Mouse (Mus musculus) neural tube, embryonic 12.5 days (tissue): ENCODE measurements around the gene Mcm6. TPM values are rescaled to one million over a fixed set of nuclear protein-coding genes. Genes with fewer than 3 reads are reported as not detected.

Source experiments
- ATAC-seq: fragments of 200-750 bp; cut with Nextera tagmentation; 2 replicates; pipeline ENCODE4 v1.8.0; 2017; ENCODE audit warnings: low read depth, mild to moderate bottlenecking, moderate TSS enrichment, moderate library complexity; ENCODE audit not compliant: low FRiP score
- H3K27ac ChIP-seq: fragments of 300-500 bp; sonication (generic); 2 replicates; pipeline ENCODE4 v1.5.1; 2016
- H3K27me3 ChIP-seq: fragments of 300-500 bp; sonication (generic); replicated peaks from 2 replicates; pipeline ENCODE4 v1.6.1; 2016; ENCODE audit warnings: mild to moderate bottlenecking
- H3K36me3 ChIP-seq: fragments of 300-500 bp; sonication (generic); 2 replicates; pipeline ENCODE4 v1.6.1; 2016; ENCODE audit warnings: mild to moderate bottlenecking
- H3K4me1 ChIP-seq: fragments of 300-500 bp; sonication (generic); 2 replicates; pipeline ENCODE4 v1.6.1; 2016
- H3K4me2 ChIP-seq: fragments of 300-500 bp; sonication (generic); replicated peaks from 2 replicates; pipeline ENCODE4 v1.6.1; 2016; ENCODE audit warnings: mild to moderate bottlenecking
- H3K4me3 ChIP-seq: fragments of 300-500 bp; sonication (generic); 2 replicates; pipeline ENCODE4 v1.5.1; 2016
- H3K9ac ChIP-seq: fragments of 300-500 bp; sonication (generic); 2 replicates; pipeline ENCODE4 v1.6.1; 2016; ENCODE audit warnings: mild to moderate bottlenecking
- H3K9me3 ChIP-seq: fragments of 300-500 bp; sonication (generic); 2 replicates; pipeline ENCODE4 v1.6.1; 2016; ENCODE audit warnings: mild to moderate bottlenecking
- WGBS: fragments of 180-500 bp; shearing (Covaris S2); methylation state at CpG from one replicate; pipeline ENCODE4 v1.1.7; 2016; 5-methylcytosine and 5-hydroxymethylcytosine counted together
- polyA plus RNA-seq: library from polyadenylated mRNA; unstranded; fragments of >200 nt; fragmentation: Nextera tagmentation; extraction: Ambion mirVana; gene quantifications from 2 replicates; pipeline ENCODE4 v1.2.1, GENCODE M21; 2016

Gene Mcm6
- 165 and 173 TPM in 2 replicates for polyA plus RNA-seq

DNA sequence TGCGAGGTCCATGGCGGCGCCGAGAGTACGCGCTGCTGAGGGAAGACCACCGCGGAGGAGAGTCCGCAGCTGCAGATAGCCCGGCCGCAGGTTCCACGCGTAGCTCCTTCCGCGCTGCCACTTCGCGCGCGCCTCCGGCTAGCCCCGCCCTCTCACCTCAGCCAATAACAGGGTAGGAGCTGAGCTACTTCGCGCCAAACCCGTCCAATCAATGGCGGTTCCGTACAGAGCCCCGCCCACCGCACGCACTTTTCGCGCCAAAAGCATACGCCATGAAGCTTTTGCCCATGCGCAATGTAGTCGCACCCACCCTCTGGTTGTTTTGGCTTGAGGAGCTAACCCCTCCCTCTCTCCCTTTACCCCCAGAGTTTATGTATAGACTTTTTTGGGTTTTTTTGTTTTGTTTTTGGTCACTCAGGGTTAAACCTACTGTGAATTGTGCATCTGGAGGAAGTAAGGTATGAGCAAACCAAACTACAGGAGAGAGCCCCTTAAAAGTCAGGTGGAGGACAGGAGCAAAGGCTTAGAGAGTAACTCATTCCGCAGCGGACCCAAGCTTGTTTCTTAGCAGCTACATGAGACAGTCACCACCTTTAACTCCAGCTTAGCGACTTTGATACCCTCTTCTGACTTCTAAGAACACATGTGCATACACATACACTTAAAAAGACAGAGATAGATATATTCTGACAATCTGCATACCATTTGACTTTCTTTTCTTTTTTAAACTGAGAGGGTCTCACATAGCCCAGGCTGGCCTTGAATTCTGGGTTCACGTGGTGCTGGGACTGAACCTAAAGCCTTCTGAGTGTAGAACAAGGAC is at the start of gene Mcm6:
Gene Mcm6 (minus strand): TSS at position 111 of the 823 bp plus-strand sequence.
- Histone ChIP-seq H3K27ac (no peak within 1 kb of the TSS), H3K36me3 (peaks cover 31% of the 10 kb centered on the region), H3K9me3 (no peaks in the 10 kb centered on the region), H3K4me2 (peak within 1 kb of the TSS; percentile 73), H3K4me3 (peak within 1 kb of the TSS; percentile 82), H3K27me3 (no peaks in the 10 kb centered on the region), H3K9ac (peak within 1 kb of the TSS; percentile 69), H3K4me1 (peaks cover 22% of the 10 kb centered on the region)
- 4% methylated on average over 38 of the region's 38 CpGs for WGBS
- peak; percentile 98 for ATAC-seq

DNA sequence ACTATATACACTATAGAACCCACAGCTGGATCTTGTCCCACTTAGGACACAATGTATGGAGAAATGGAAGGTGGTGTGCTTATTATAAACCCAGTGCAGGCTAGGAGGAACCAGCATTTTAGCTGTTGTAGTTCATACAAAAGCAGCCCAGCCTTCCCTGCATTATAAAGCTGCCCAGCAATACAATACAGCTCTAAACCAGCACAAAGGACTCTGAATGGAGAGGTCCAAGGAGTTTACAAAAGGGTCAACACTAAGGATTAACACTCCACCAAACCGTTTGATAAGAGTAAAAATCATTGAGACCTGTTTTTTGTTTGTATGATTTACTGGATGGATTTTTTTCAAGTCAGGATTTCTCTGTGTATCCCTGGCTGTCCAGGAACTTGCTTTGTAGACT is 47.4 kb upstream of the Mcm6 start:
- no peaks in the 10 kb centered on the region for H3K27me3 ChIP-seq

DNA sequence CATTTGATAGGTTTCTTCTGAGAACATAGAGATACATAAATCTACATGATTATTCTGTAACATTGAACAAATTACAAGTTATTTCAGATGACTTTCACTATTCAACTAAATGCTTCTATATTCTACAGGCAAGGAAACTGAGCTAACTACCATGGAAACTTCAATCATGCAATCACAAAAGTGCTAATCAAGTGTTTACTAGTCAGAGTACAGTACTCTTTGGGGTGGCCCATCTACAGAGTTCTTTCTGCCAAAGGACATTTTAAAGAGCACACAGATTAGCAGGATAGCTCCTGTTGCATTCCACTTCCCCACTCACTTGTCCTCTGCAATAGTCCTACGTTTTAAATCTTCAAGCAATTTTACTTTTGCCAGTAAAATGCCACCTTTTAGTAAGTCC is 46.2 kb upstream of the Mcm6 start:
- peaks cover 8% of the 10 kb centered on the region; the same call in 1 of the 2 replicates for H3K36me3 ChIP-seq
- no peak overlapping the region for H3K4me3 ChIP-seq
- ATAC-seq: peak; percentile 65; the same call in 1 of the 2 replicates
- H3K9ac ChIP-seq: no peak overlapping the region
- no peaks in the 10 kb centered on the region for H3K27me3 ChIP-seq
- no peak overlapping the region for H3K27ac ChIP-seq
- no peaks in the 10 kb centered on the region for H3K9me3 ChIP-seq
- H3K4me2 ChIP-seq: no peak overlapping the region
- WGBS: 39% methylated on average over 1 of the region's 1 CpGs
- peaks cover 11% of the 10 kb centered on the region; the same call in 1 of the 2 replicates for H3K4me1 ChIP-seq

More for the DNA sequence above, 47.4 kb upstream of the Mcm6 start:
- Histone ChIP-seq H3K9me3 (no peaks in the 10 kb centered on the region), H3K4me2 (no peak overlapping the region), H3K4me1 (peaks cover 10% of the 10 kb centered on the region; the same call in 1 of the 2 replicates), H3K27ac (no peak overlapping the region), H3K4me3 (no peak overlapping the region), H3K36me3 (peaks cover 8% of the 10 kb centered on the region), H3K9ac (no peak overlapping the region)
- ATAC-seq: no peak
- 14% methylated on average over 1 of the region's 1 CpGs for WGBS

DNA sequence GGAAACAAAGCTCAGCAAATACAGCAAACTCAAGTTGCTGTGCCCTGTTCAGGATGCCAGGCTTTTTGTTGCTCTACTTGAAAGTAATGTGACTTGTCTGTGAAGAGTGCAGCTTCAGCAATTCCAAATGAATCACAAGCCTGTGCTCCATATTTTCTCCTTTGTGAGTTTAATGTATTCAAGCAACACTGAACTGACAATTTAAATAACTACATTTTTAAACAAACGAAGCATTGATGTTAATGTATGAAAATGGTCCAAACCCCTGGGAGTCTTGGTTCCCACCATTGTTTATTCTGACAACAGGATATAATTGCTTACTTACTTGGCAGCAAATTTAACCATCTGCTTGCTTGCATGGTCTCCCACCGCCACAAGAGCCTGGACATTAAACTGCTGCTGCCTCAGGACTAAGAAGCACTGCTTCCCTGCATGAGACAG is 45.6 kb upstream of the Mcm6 start:
- 18% methylated on average over 2 of the region's 2 CpGs for WGBS
- peak; percentile 88 for ATAC-seq
- no peak overlapping the region for H3K4me3 ChIP-seq

DNA sequence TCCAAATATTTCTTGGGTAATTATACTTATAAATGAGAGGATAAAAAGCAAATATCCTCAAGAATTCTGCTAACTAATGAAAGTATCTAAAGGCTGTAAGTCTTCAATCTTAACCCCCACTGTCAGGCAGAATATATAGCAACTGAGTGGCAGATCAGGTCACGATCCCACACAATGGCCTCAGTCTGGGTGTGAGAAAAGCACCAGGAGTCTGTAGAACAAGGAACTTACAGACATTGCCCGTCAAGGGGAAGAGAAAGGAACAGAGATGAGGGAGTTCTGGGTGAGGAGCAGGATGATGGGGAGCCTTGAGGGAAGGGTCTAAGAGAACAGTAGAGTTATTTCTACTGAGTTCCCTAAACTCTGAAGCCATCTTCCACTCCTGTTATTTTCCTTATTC is 41.5 kb upstream of the Mcm6 start:
- H3K9me3 ChIP-seq: no peaks in the 10 kb centered on the region
- no peak overlapping the region for H3K4me3 ChIP-seq
- H3K27me3 ChIP-seq: no peaks in the 10 kb centered on the region
- H3K4me1 ChIP-seq: peaks cover 12% of the 10 kb centered on the region; the same call in 1 of the 2 replicates
- 14% methylated on average over 2 of the region's 2 CpGs for WGBS
- H3K9ac ChIP-seq: no peak overlapping the region
- peaks cover 27% of the 10 kb centered on the region for H3K36me3 ChIP-seq
- no peak overlapping the region for H3K4me2 ChIP-seq
- no peak for ATAC-seq
- H3K27ac ChIP-seq: 0 out of 2 replicates have a peak overlapping the region, but pooled peaks have one; percentile 12

More for the DNA sequence above, 45.6 kb upstream of the Mcm6 start:
- no peak overlapping the region for H3K27ac ChIP-seq
- H3K9me3 ChIP-seq: no peaks in the 10 kb centered on the region
- H3K4me2 ChIP-seq: no peak overlapping the region
- H3K4me1 ChIP-seq: peaks cover 16% of the 10 kb centered on the region; the same call in 1 of the 2 replicates
- H3K36me3 ChIP-seq: peaks cover 7% of the 10 kb centered on the region; the same call in 1 of the 2 replicates
- no peak overlapping the region for H3K9ac ChIP-seq
- no peaks in the 10 kb centered on the region for H3K27me3 ChIP-seq

DNA sequence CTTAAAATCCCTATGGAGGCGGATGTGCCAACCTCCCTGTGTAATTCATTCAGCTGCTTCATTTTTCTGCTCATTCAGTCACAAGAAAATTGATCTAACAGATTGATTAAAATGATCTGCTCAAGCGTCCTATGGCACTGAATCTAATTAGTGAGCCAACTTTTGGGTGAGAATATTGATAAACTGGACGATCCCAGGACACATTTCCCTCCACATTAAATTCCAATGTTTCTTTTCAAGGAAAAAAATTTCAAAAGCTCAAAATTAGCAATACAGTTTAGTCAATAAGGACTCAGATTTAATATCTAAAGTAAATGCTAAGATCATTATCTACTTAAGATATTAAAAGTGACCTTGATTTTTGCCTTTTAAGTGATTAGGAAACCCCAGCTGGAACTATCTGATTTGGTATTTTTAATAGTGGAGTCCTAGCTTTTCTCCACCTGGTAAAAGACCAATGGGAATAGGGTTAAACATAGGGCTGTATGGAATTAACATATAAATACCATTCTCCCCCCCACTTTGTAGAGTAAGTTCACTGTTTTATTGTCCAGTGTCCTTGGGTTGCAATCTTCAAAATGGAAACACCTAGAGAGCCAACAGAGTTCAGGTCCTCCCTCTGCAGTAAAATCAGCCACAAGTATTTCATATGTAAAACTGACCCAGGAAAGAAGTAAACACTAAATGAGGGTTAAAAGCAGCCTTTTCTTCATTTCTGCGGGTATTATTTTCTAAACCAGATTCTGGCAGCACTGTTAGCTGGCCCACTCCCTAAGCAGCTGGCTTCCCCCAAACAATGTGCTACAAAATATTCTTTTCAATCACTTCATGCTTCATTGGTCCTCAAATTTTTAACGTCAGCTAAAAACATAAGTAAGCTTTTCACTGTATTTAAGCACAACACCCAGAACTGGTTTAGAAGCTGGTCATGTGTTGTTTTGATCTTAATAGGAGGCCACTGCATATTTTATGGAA is 40.8 kb upstream of the Mcm6 start:
- Histone ChIP-seq H3K27ac (no peak overlapping the region), H3K27me3 (no peaks in the 10 kb centered on the region), H3K9ac (no peak overlapping the region), H3K36me3 (peaks cover 27% of the 10 kb centered on the region), H3K4me2 (no peak overlapping the region), H3K4me3 (no peak overlapping the region), H3K9me3 (no peaks in the 10 kb centered on the region), H3K4me1 (peaks cover 9% of the 10 kb centered on the region; the same call in 1 of the 2 replicates)
- no peak for ATAC-seq
- 35% methylated on average over 5 of the region's 5 CpGs for WGBS

DNA sequence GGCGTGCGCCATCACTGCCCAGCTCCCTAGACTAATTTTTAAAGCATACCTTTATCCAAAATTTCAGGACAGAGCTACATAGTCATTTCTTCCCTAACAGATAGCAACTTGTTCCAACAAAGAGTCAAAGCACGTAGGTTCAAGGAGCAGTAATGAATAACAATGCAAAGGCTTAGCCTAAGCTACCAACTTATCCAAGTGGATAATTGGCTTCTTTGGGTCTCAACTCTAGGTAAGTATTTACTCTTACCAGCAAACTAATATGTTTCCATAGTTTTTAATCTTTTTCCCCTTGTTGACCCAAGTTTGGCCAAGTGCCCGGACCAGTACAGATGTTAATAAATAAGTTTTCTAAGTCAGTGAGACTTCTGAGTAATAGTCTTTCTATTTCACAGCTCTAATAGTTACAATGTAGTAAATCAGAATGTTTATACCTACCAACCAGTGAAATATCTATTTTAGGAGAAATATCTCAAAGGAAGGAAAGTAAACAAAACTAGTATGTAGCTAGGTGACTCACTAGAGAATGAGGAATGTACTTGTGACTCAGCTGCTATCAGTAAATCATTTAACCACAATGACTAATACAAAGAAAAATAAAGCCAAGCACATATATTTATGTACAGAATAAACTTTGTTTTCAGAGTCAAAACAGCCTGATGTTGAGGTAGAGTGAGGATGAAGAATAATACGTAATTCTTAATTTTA is 39.4 kb upstream of the Mcm6 start:
- WGBS: 96% methylated on average over 5 of the region's 5 CpGs
- peaks cover 9% of the 10 kb centered on the region; the same call in 1 of the 2 replicates for H3K4me1 ChIP-seq
- H3K9ac ChIP-seq: no peak overlapping the region
- no peak overlapping the region for H3K4me3 ChIP-seq
- no peaks in the 10 kb centered on the region for H3K27me3 ChIP-seq
- ATAC-seq: no peak
- no peaks in the 10 kb centered on the region for H3K9me3 ChIP-seq
- H3K27ac ChIP-seq: no peak overlapping the region
- peaks cover 31% of the 10 kb centered on the region for H3K36me3 ChIP-seq
- no peak overlapping the region for H3K4me2 ChIP-seq

DNA sequence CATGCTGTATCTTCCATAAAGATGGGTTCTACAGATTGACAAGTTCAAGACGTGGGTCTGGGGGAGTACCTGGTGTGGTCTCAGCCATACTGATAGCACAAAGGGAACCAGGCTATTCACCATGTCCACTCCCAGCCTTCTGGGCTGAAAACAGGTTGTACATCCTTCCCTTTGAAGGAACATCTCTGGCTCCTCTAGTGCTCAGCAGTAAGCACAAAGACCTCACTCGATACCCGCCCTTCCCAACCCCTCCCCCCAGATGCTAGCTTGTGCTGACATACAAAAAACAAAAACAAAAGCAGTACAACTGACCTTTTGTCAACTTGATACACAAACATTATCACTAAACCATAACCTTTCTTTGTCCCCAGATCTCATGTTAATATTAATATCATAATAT is 35.2 kb upstream of the Mcm6 start:
- no peak overlapping the region for H3K4me3 ChIP-seq
- H3K27ac ChIP-seq: no peak overlapping the region
- peaks cover 33% of the 10 kb centered on the region for H3K36me3 ChIP-seq
- H3K27me3 ChIP-seq: no peaks in the 10 kb centered on the region
- no peaks in the 10 kb centered on the region for H3K9me3 ChIP-seq
- 95% methylated on average over 3 of the region's 3 CpGs for WGBS
- no peaks in the 10 kb centered on the region for H3K4me1 ChIP-seq
- ATAC-seq: no peak
- no peak overlapping the region for H3K9ac ChIP-seq
- no peak overlapping the region for H3K4me2 ChIP-seq

DNA sequence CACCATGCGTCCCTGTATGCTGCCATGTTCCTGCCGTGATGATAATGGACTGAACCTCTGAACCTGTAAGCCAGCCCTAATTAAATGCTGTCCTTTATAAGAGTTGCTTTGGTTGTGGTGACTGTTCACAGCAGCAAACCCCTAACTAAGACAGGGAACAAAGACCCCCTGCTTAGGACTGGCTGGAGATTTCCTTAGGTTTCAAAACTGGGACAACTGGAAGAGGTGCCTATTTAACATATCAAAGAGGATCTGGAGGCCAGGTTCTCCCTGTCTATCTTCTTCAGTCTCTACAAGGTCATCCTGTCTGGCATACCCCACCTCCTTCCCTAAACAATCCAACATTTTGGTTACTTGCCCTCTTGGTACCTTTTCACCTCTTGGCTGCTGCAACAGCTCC is 32.9 kb upstream of the Mcm6 start:
- H3K9ac ChIP-seq: no peak overlapping the region
- no peak overlapping the region for H3K4me2 ChIP-seq
- H3K4me3 ChIP-seq: no peak overlapping the region
- H3K9me3 ChIP-seq: no peaks in the 10 kb centered on the region
- H3K36me3 ChIP-seq: peaks cover 26% of the 10 kb centered on the region
- WGBS: 52% methylated on average over 2 of the region's 2 CpGs
- no peak overlapping the region for H3K27ac ChIP-seq
- H3K4me1 ChIP-seq: no peaks in the 10 kb centered on the region
- no peaks in the 10 kb centered on the region for H3K27me3 ChIP-seq
- no peak for ATAC-seq

DNA sequence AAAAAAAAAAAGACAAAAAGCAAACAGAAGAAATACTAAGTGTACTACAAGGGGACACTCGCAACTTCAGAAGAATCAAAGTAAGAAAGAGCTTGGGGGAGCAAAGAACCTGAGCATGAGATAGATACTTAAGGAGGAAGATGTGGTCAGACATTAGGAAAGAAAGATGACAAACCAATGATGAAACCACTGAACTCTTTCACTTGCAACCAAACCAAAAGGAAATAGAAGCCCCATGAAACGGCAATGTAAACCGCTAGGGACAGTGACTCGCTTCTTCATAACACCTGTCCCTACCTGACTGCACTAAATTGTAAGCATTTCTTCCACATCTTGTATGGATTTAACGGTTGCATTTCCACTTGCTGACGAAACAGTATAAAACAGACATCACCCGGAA is 27.0 kb upstream of the Mcm6 start:
- Histone ChIP-seq H3K9ac (no peak overlapping the region), H3K9me3 (no peaks in the 10 kb centered on the region), H3K4me3 (no peak overlapping the region), H3K4me1 (no peaks in the 10 kb centered on the region), H3K4me2 (no peak overlapping the region), H3K27me3 (no peaks in the 10 kb centered on the region), H3K36me3 (peaks cover 34% of the 10 kb centered on the region; the same call in 1 of the 2 replicates), H3K27ac (no peak overlapping the region)
- WGBS: 95% methylated on average over 7 of the region's 7 CpGs
- ATAC-seq: no peak

DNA sequence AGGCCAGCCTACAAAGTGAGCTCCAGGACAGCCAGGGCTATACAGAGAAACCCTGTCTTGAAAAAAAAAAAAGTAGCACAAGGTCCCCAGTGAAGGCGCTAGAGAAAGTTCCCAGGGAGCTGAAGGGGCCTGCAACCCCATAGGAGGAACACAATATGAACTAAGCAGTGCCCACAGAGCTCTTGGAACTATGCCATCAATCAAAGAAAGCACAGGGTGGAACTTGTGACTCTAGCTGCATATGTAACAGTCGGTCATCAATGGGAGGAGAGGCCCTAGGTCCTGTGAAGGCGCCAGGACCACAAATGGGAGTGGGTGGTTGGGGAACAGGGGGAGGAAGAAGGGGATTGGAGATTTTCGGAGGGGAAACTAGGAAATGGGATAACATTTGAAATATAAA is 17.4 kb upstream of the Mcm6 start:
- no peaks in the 10 kb centered on the region for H3K4me1 ChIP-seq
- no peak overlapping the region for H3K4me3 ChIP-seq
- WGBS: 93% methylated on average over 4 of the region's 4 CpGs
- no peak overlapping the region for H3K4me2 ChIP-seq
- no peak overlapping the region for H3K9ac ChIP-seq
- no peak for ATAC-seq
- peaks cover 11% of the 10 kb centered on the region for H3K36me3 ChIP-seq
- H3K9me3 ChIP-seq: no peaks in the 10 kb centered on the region
- H3K27ac ChIP-seq: no peak overlapping the region
- H3K27me3 ChIP-seq: no peaks in the 10 kb centered on the region
